Mouse (Mus musculus): ENCODE data around the gene Cyp2a4. TPM values are rescaled to one million over a fixed set of nuclear protein-coding genes. Genes with fewer than 3 reads are reported as not detected.
"Not testable (repeated sequence)": the region's sequence is repeated elsewhere in the genome, so short reads cannot be mapped to it uniquely, and the experiment has no call there.

The Cyp2a4 gene
- total RNA-seq (2021): not detected

- DNase-seq: not testable (repeated sequence)
Measured at GRCm38 (mm10) chr7:26306926-26307325, at the start of gene Cyp2a4. Gene Cyp2a4, plus strand, starts transcription at chr7:26307169.

DNA sequence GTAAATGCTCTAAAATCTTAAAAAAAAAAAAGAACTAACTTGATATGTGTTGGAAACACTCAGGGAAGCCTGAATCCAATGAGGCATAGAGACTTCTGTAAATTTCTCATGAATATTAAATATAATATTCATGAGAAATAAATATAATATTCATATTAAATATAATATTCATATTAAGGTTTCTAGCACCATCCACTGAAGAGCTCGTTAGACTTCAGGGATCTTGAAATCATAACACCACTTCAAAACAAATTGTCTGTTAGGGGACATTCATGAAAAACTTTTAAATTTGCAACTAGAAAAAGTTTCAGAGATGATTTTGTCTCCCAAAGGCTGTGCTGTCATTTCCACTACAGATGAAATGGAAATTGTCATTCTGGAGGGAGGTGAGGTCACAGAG is 46.9 kb upstream of the Cyp2a4 start, which contains the start of gene Vmn1r184:
Gene Vmn1r184, plus strand, starts transcription at position 301 of the 400 bp plus-strand sequence.
- not testable (repeated sequence) for DNase-seq

- DNase-seq: not testable (repeated sequence)
Measured at GRCm38 (mm10) chr7:26303429-26304166, 3.4 kb upstream of the Cyp2a4 start.

GRCm38 (mm10) chr7:26311786-26312185 is 4.8 kb downstream of the Cyp2a4 start:
- DNase-seq: not testable (repeated sequence)

- DNase-seq: not testable (repeated sequence)
Measured at GRCm38 (mm10) chr7:26315194-26315593, 8.2 kb downstream of the Cyp2a4 start.

DNA sequence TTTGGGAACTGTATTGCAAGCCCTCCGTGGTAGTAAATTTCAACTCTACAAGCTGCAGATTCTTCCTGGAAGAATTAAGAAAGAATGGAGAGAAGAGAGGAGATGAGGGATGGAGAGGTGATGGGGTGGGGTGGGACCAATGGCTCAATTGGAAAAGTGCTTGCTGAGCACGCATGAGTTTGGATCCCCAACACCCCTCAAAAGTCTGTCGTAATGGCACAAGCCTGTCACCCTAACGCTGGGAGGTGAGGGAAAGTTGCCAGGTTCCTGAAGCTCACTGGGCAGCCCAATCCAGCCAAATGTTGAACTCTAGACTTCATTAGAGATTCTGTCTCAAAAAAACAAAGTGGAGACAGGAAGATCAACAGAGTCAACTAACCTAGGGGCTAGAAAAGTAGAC is 8.8 kb downstream of the Cyp2a4 start:
- DNase-seq: not testable (repeated sequence)

DNA sequence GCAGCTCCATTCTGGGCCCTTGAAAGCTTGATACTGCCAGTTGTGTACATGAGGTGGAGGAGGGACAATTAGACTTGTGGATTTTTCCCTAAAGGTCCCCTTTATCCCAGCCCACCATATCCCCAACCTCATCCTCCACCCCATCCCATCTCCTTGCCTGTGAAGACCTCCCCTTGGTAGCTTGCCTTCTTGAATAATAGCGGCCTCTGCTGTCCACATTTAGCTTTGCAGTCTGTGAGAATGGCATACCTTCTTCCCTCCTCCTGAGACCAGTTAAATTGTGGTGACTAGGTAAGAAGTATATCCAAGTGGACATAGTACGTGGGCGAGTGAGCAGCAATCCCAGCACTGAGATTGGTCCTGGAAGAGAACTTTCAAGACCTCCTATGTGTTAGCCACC is 13.4 kb downstream of the Cyp2a4 start:
- DNase-seq: not testable (repeated sequence)

DNA sequence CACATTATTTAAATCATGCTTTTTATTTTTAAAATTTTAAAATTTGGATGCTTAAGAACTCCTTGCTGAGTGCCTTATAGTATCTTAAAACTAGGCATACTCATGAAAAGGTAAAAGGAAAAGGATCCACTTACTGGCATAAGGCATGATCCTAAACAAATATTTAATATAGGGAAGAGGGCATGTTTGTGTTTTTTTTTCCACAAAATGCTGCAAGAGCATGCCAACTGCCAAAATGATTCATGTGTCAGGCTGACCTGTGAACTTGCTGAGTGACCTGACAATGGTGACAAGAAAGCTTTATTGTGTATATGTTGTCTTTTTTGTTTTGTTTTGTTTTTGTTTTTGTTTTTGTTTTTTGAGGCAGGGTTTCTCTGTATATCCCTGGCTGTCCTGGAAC is 43.2 kb downstream of the Cyp2a4 start:
- not testable (repeated sequence) for DNase-seq

- DNase-seq: not testable (repeated sequence)
Measured at GRCm38 (mm10) chr7:26352258-26352657, 45.3 kb downstream of the Cyp2a4 start.

DNA sequence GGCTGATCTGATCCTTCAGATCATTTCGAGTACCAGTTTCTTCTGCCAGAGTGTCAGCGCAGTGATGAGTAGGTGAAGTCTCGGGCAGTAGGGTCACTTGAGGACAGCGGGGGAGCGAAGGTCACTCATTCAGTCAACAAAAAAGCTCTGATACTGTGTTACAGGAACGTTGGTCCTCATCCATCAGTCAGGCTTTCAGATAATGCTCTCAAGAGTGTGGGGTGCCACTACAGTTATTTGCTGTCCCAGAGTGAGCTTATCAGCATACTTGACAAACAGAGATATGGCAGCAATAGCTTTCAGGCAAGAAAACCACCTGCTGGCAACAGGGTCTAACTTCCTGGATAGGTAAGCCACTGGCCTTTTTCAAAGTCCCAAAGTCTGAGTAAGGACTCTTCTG is 49.8 kb downstream of the Cyp2a4 start:
- DNase-seq: not testable (repeated sequence)

Other genes with a start within 250 kb of the Cyp2a4 start
- under 1 TPM in 1 of 2 experiments, not detected in 1; 0.19 TPM for gene Cyp2b13, start 245.7 kb upstream of the Cyp2a4 start, total RNA-seq (2021)
- gene Cyp2b9, start 133.8 kb upstream of the Cyp2a4 start, total RNA-seq (2021): not detected
- gene Vmn1r184, start 46.8 kb upstream of the Cyp2a4 start, total RNA-seq (2021): not detected
- not detected for gene Nlrp9c, start 96.5 kb downstream of the Cyp2a4 start, total RNA-seq (2021)
- gene Nlrp4a, start 127.9 kb downstream of the Cyp2a4 start, total RNA-seq (2021): not detected
- not detected for gene Nlrp9a, start 227.9 kb downstream of the Cyp2a4 start, total RNA-seq (2021)

All from heart, postnatal 4 days (tissue).